Mouse (Mus musculus): ENCODE results near the gene Madcam1.

DNA sequence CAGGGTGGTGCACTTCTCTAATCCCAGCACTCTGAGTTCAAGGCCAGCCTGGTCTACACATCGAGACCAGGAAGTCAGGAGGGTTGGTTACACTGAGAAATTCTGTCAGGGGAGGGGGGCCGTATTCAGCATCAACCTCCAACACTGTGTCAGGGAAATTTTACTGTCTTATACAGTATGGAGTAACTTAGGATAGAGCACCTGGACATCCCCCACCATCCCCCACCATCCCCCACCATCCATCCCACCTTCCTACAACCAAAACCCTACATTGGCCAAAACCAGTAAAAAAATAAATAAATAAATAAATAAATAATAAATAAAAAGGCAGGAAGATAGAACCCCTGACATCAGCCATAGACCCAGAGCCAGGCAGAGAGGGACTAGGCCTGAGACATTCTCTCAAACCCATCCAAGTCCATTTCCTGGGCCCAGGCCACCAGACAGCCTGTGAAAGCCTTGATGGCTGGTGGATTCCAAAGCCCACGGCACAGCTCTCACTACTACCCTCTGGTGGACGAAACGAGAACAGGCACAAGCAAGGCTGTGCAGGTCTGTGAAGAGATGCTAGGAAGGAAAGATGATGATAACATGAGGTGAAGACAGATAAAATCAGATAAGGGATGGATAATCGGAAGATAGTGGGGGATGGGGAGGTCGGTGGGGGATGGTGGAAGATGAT, 15.1 kb upstream of the Madcam1 start:
- TF ChIP-seq CTCF (IDR thresholded peaks at IDR 0.05; ENCODE audit: extremely low read depth, insufficient read depth, insufficient read length, insufficient replicate concordance) (peak; percentile 77; the same call in 1 of the 2 replicates), POLR2A (IDR thresholded peaks at IDR 0.05; ENCODE audit: low read depth, low read length) (no peak)

All from spleen, adult 2 months (tissue).